Mouse (Mus musculus) limb, embryonic 12.5 days (tissue): ENCODE measurements around the gene Tmem242. TPM values are rescaled to one million over a fixed set of nuclear protein-coding genes. Genes with fewer than 3 reads are reported as not detected.

ENCODE experiments used
- ATAC-seq: fragments of 200-750 bp; cut with Nextera tagmentation; 2 replicates; pipeline ENCODE4 v1.8.0; 2017; ENCODE audit warnings: low read depth, moderate TSS enrichment; ENCODE audit not compliant: insufficient number of reproducible peaks, insufficient read depth, low FRiP score, low TSS enrichment
- H3K27ac ChIP-seq: fragments of 300-500 bp; sonication (generic); 2 replicates; pipeline ENCODE4 v1.5.1; 2016; ENCODE audit warnings: mild to moderate bottlenecking, moderate library complexity
- H3K27me3 ChIP-seq: fragments of 300-500 bp; sonication (generic); 2 replicates; pipeline ENCODE4 v1.6.1; 2016; ENCODE audit warnings: mild to moderate bottlenecking, moderate library complexity
- H3K36me3 ChIP-seq: fragments of 300-500 bp; sonication (generic); 2 replicates; pipeline ENCODE4 v1.6.1; 2016; ENCODE audit warnings: mild to moderate bottlenecking, moderate library complexity
- H3K4me1 ChIP-seq: fragments of 300-500 bp; sonication (generic); replicated peaks from 2 replicates; pipeline ENCODE4 v1.6.1; 2016
- H3K4me2 ChIP-seq: fragments of 300-500 bp; sonication (generic); 2 replicates; pipeline ENCODE4 v1.6.1; 2016; ENCODE audit warnings: mild to moderate bottlenecking, moderate library complexity
- H3K4me3 ChIP-seq: fragments of 300-500 bp; sonication (generic); replicated peaks from 2 replicates; pipeline ENCODE4 v1.5.1; 2016; ENCODE audit warnings: mild to moderate bottlenecking
- H3K9ac ChIP-seq: fragments of 300-500 bp; sonication (generic); replicated peaks from 2 replicates; pipeline ENCODE4 v1.6.1; 2016; ENCODE audit warnings: mild to moderate bottlenecking, moderate library complexity
- H3K9me3 ChIP-seq: fragments of 300-500 bp; sonication (generic); 2 replicates; pipeline ENCODE4 v1.6.1; 2016; ENCODE audit warnings: mild to moderate bottlenecking, moderate library complexity
- WGBS: fragments of 180-500 bp; shearing (Covaris S2); methylation state at CpG from one replicate; pipeline ENCODE4 v1.1.7; 2016; 5-methylcytosine and 5-hydroxymethylcytosine counted together
- microRNA-seq: library from miRNA; unstranded; fragments of <30 nt; microRNA quantifications from one replicate; pipeline ENCODE4, GENCODE M21; 2017
- polyA plus RNA-seq: library from polyadenylated mRNA; unstranded; fragments of >200 nt; fragmentation: Nextera tagmentation; extraction: Ambion mirVana; gene quantifications from 2 replicates; pipeline ENCODE4 v1.2.1, GENCODE M21; 2016

Gene Tmem242
- polyA plus RNA-seq, 1 experiment from 2014 or later = 153 TPM

DNA sequence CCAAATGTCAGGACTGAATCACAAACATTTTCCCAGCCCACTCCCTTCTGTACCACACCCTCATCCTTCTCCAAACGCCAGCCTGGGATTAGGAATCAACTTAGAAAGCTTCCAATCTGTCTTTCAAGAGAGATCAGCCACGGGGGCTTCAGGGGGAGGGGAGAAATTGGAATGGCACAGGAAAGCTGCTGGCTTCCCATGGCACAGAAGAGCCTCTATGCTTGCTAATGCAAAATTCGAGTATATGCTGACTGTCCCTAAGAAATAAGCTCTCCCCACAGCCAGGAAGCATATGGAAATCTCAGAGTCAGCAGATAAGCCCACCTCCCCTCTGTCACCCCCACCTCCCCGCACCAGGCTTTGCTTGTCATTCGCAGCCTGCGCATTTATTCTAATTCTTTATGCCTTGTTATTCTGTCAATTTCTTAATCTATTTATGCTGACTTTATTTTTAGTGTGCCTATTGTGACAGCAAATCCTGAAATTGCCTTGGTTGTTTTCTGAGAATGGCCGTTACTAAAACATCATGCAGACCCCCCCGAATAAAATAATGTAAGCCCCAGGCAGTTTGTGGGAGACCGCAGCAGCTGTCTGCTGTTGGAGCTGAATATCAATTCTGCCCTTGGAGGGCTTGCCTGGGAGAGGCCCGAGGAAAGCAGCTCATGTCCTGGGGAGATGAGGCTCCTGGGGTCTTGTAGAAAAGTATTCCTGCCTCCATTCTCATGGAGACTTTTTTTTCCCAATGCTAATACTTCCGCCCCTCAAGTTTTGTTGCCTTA, 62.7 kb downstream of the Tmem242 start:
- Histone ChIP-seq H3K4me1 (no peaks in the 10 kb centered on the region), H3K27ac (no peak overlapping the region), H3K27me3 (no peaks in the 10 kb centered on the region; the same call in 1 of the 2 replicates), H3K36me3 (no peaks in the 10 kb centered on the region), H3K4me2 (no peak overlapping the region; the same call in 1 of the 2 replicates), H3K4me3 (no peak overlapping the region), H3K9ac (no peak overlapping the region), H3K9me3 (no peaks in the 10 kb centered on the region)
- no peak for ATAC-seq
- WGBS = 35% methylated on average over 11 of the region's 11 CpGs

GRCm38 (mm10) chr17:5372951-5373350, 67.1 kb downstream of the Tmem242 start:
- Histone ChIP-seq H3K9ac (no peak overlapping the region), H3K4me1 (0 out of 2 replicates have a peak, but pooled peaks cover 3% of the 10 kb centered on the region), H3K9me3 (peaks cover 4% of the 10 kb centered on the region; the same call in 1 of the 2 replicates), H3K4me2 (no peak overlapping the region), H3K4me3 (no peak overlapping the region), H3K36me3 (no peaks in the 10 kb centered on the region), H3K27me3 (no peaks in the 10 kb centered on the region; the same call in 1 of the 2 replicates), H3K27ac (no peak overlapping the region)
- ATAC-seq = no peak
- WGBS = 82% methylated on average over 8 of the region's 8 CpGs

- WGBS = 64% methylated on average over 7 of the region's 7 CpGs
- no peak overlapping the region for H3K4me2 ChIP-seq
- no peak for ATAC-seq
- H3K27ac ChIP-seq = no peak overlapping the region
- H3K36me3 ChIP-seq = no peaks in the 10 kb centered on the region
- 0 out of 2 replicates have a peak, but pooled peaks cover 3% of the 10 kb centered on the region for H3K4me1 ChIP-seq
- H3K9ac ChIP-seq = no peak overlapping the region
- no peak overlapping the region for H3K4me3 ChIP-seq
- peaks cover 4% of the 10 kb centered on the region; the same call in 1 of the 2 replicates for H3K9me3 ChIP-seq
- no peaks in the 10 kb centered on the region for H3K27me3 ChIP-seq
Observed at GRCm38 (mm10) chr17:5371521-5371920, 68.5 kb downstream of the Tmem242 start.

- 71% methylated on average over 4 of the region's 4 CpGs for WGBS
- H3K9me3 ChIP-seq = peaks cover 4% of the 10 kb centered on the region; the same call in 1 of the 2 replicates
- no peak for ATAC-seq
- no peak overlapping the region for H3K9ac ChIP-seq
- no peak overlapping the region for H3K4me3 ChIP-seq
- peaks cover 5% of the 10 kb centered on the region; the same call in 1 of the 2 replicates for H3K4me1 ChIP-seq
- H3K27ac ChIP-seq = no peak overlapping the region
- no peaks in the 10 kb centered on the region for H3K27me3 ChIP-seq
- no peaks in the 10 kb centered on the region for H3K36me3 ChIP-seq
- H3K4me2 ChIP-seq = no peak overlapping the region
Observed at GRCm38 (mm10) chr17:5371032-5371431, 69.0 kb downstream of the Tmem242 start.

- Histone ChIP-seq H3K27ac (no peak overlapping the region), H3K9ac (no peak overlapping the region), H3K4me1 (peaks cover 16% of the 10 kb centered on the region), H3K36me3 (no peaks in the 10 kb centered on the region), H3K27me3 (no peaks in the 10 kb centered on the region; the same call in 1 of the 2 replicates), H3K9me3 (peaks cover 4% of the 10 kb centered on the region; the same call in 1 of the 2 replicates), H3K4me2 (no peak overlapping the region), H3K4me3 (no peak overlapping the region)
- ATAC-seq = no peak
- 26% methylated on average over 8 of the region's 8 CpGs for WGBS
Observed at GRCm38 (mm10) chr17:5365992-5366398, 74.1 kb downstream of the Tmem242 start.

Small RNA genes lying within 50 kb of the gene (microRNA-seq; reads per million reads assigned to microRNA genes)
- not detected for gene Gm22475

Other genes starting within 250 kb of the Tmem242 start
- not detected in 2 replicates for gene Ldhal6b, start 21.5 kb downstream of the Tmem242 start, polyA plus RNA-seq
- gene Zdhhc14, start 52.3 kb upstream of the Tmem242 start, polyA plus RNA-seq = 2.2 and 2.5 TPM in 2 replicates